Mouse (Mus musculus) layer of hippocampus, adult 18-20 months (tissue): ENCODE data around the gene 1700016D06Rik. TPM values are rescaled to one million over a fixed set of nuclear protein-coding genes. Genes with fewer than 3 reads are reported as not detected.
A peak's percentile ranks its signal among the peaks of the same experiment; 100 is the strongest.

ENCODE experiments used
- DNase-seq, 2 experiments: peaks; one replicate each; pipeline ENCODE4 v3.0.0; 2022; ENCODE audit warnings: low spot score in 2 of 2
- long read RNA-seq: library from polyadenylated mRNA; stranded (forward); transcript quantifications from one replicate; pipeline ENCODE4 v2.0.0, GENCODE M21; 2021
- total RNA-seq, 2 experiments: library from RNA; stranded (reverse); gene quantifications; 2 replicates each; pipeline ENCODE4 v1.2.3; 2021

1700016D06Rik gene
- total RNA-seq, result not detected
- long read RNA-seq, partial matches to known transcripts, result 0 of 1 reads
- long read RNA-seq, other reads (novel, unspliced or antisense), result 1 of 1 reads

- no peak for DNase-seq
Measured at GRCm38 (mm10) chr8:11701033-11701362, at the start of gene 1700016D06Rik. Gene 1700016D06Rik, minus strand, starts transcription at chr8:11701063.

- no peak for DNase-seq
Measured at GRCm38 (mm10) chr8:11749472-11749871, 48.6 kb upstream of the 1700016D06Rik start.

GRCm38 (mm10) chr8:11746850-11747600 lies 46.2 kb upstream of the 1700016D06Rik start:
- DNase-seq, result no peak

- DNase-seq, result no peak
Measured at GRCm38 (mm10) chr8:11743580-11743979, 42.7 kb upstream of the 1700016D06Rik start.

GRCm38 (mm10) chr8:11740857-11741256 lies 40.0 kb upstream of the 1700016D06Rik start:
- DNase-seq, result no peak

GRCm38 (mm10) chr8:11739082-11739481 lies 38.2 kb upstream of the 1700016D06Rik start:
- DNase-seq, result no peak

- DNase-seq, result no peak
Measured at GRCm38 (mm10) chr8:11737096-11737495, 36.2 kb upstream of the 1700016D06Rik start.

GRCm38 (mm10) chr8:11735672-11736235 lies 34.9 kb upstream of the 1700016D06Rik start:
- DNase-seq, result no peak

- DNase-seq, result no peak
Measured at GRCm38 (mm10) chr8:11730271-11730940, 29.5 kb upstream of the 1700016D06Rik start.

- DNase-seq, result peak; percentile 18 to 51
Measured at GRCm38 (mm10) chr8:11728482-11729295, 27.8 kb upstream of the 1700016D06Rik start.

- DNase-seq, result peak; percentile 84 to 90
Measured at GRCm38 (mm10) chr8:11727651-11728481, 27.0 kb upstream of the 1700016D06Rik start, which contains the start of gene Arhgef7. Gene Arhgef7, plus strand, starts transcription at chr8:11727721.

GRCm38 (mm10) chr8:11727273-11727650 lies 26.4 kb upstream of the 1700016D06Rik start:
- DNase-seq, result no peak

- DNase-seq, result no peak
Measured at GRCm38 (mm10) chr8:11717194-11717593, 16.3 kb upstream of the 1700016D06Rik start.

- no peak for DNase-seq
Measured at GRCm38 (mm10) chr8:11712244-11712643, 11.4 kb upstream of the 1700016D06Rik start.

- no peak for DNase-seq
Measured at GRCm38 (mm10) chr8:11710415-11710814, 9.6 kb upstream of the 1700016D06Rik start.

GRCm38 (mm10) chr8:11709542-11709941 lies 8.7 kb upstream of the 1700016D06Rik start:
- no peak for DNase-seq

- no peak for DNase-seq
Measured at GRCm38 (mm10) chr8:11708815-11709214, 8.0 kb upstream of the 1700016D06Rik start.

GRCm38 (mm10) chr8:11707701-11708100 lies 6.8 kb upstream of the 1700016D06Rik start:
- DNase-seq, result no peak

- DNase-seq, result peak in 1 of 2 experiments; percentile 63
Measured at GRCm38 (mm10) chr8:11705818-11706217, 5.0 kb upstream of the 1700016D06Rik start.

- no peak for DNase-seq
Measured at GRCm38 (mm10) chr8:11704716-11705420, 4.0 kb upstream of the 1700016D06Rik start.
